Mouse (Mus musculus) olfactory bulb, adult 2 months (tissue): ENCODE results near the gene Hoxc8. TPM values are rescaled to one million over a fixed set of nuclear protein-coding genes. Genes with fewer than 3 reads are reported as not detected.

Experiments
- H3K27ac ChIP-seq: fragments of 200-500 bp; 2 replicates; pipeline ENCODE4 v1.5.1; 2012; ENCODE audit warnings: low read depth, low read length; ENCODE audit not compliant: insufficient read depth
- H3K4me1 ChIP-seq: fragments of 200-500 bp; 2 replicates; pipeline ENCODE4 v1.6.1; 2012; ENCODE audit warnings: low read length; ENCODE audit not compliant: control insufficient read depth, insufficient read depth
- H3K4me3 ChIP-seq: fragments of 200-500 bp; 2 replicates; pipeline ENCODE4 v1.5.1; 2012; ENCODE audit warnings: mild to moderate bottlenecking, low read depth, low read length, moderate library complexity; ENCODE audit not compliant: insufficient read depth
- CTCF ChIP-seq: fragments of 200-500 bp; IDR thresholded peaks from 2 replicates; pipeline ENCODE4 v1.5.1; 2012; ENCODE audit warnings: low read depth, mild to moderate bottlenecking, low read length, moderate library complexity; ENCODE audit not compliant: insufficient read depth
- POLR2A ChIP-seq: fragments of 200-500 bp; IDR thresholded peaks from 2 replicates; pipeline ENCODE4 v1.6.1; 2012; ENCODE audit warnings: mild to moderate bottlenecking, low read depth, low read length, moderate library complexity; ENCODE audit not compliant: insufficient read depth
- WGBS: fragments of 180-500 bp; shearing (Covaris S2); methylation state at CpG from one replicate; pipeline ENCODE4 v1.1.7; 2018; 5-methylcytosine and 5-hydroxymethylcytosine counted together
- polyA plus RNA-seq: library from polyadenylated mRNA; stranded (reverse); fragments of >200 nt; gene quantifications from 2 replicates; pipeline ENCODE4 v1.2.4, GENCODE M21; 2012; ENCODE audit warnings: low replicate concordance; ENCODE audit not compliant: missing spikeins, insufficient read depth, insufficient read length

Gene Hoxc8
- polyA plus RNA-seq, 1 experiment = not detected

- TF ChIP-seq POLR2A = no peak
- H3K4me1 ChIP-seq = no peaks in the 10 kb centered on the region
- H3K4me3 ChIP-seq = no peak overlapping the region
- H3K27ac ChIP-seq = no peak overlapping the region
- 2% methylated on average over 12 of the region's 12 CpGs for WGBS
These were observed 19.7 kb upstream of the Hoxc8 start for GRCm38 (mm10) chr15:102970740-102971139.

- no peaks in the 10 kb centered on the region for H3K4me1 ChIP-seq
- WGBS = 2% methylated on average over 21 of the region's 21 CpGs
- H3K27ac ChIP-seq = no peak overlapping the region
- no peak for TF ChIP-seq POLR2A
- TF ChIP-seq CTCF = no peak
- H3K4me3 ChIP-seq = no peak overlapping the region
These were observed 18.2 kb upstream of the Hoxc8 start for GRCm38 (mm10) chr15:102972254-102972653.

GRCm38 (mm10) chr15:102972753-102973152 is 17.7 kb upstream of the Hoxc8 start:
- 4% methylated on average over 6 of the region's 6 CpGs for WGBS
- H3K4me1 ChIP-seq = no peaks in the 10 kb centered on the region
- TF ChIP-seq CTCF (no peak), POLR2A (no peak)
- no peak overlapping the region for H3K4me3 ChIP-seq
- H3K27ac ChIP-seq = no peak overlapping the region

GRCm38 (mm10) chr15:102975034-102975433 is 15.4 kb upstream of the Hoxc8 start:
- TF ChIP-seq CTCF = no peak
- no peak for TF ChIP-seq POLR2A
- WGBS = 3% methylated on average over 7 of the region's 7 CpGs
- Histone ChIP-seq H3K4me1 (no peaks in the 10 kb centered on the region), H3K27ac (no peak overlapping the region), H3K4me3 (no peak overlapping the region)

GRCm38 (mm10) chr15:102975688-102976111 is 14.7 kb upstream of the Hoxc8 start:
- Histone ChIP-seq H3K27ac (no peak overlapping the region), H3K4me3 (no peak overlapping the region), H3K4me1 (no peaks in the 10 kb centered on the region)
- 2% methylated on average over 21 of the region's 21 CpGs for WGBS
- TF ChIP-seq POLR2A (no peak), CTCF (no peak)

- H3K27ac ChIP-seq = no peak within 1 kb of the TSS
- TF ChIP-seq CTCF = no peak
- H3K4me1 ChIP-seq = no peaks in the 10 kb centered on the region
- H3K4me3 ChIP-seq = no peak within 1 kb of the TSS
- WGBS = under 1% methylated on average over 19 of the region's 20 CpGs
These were observed 14.2 kb upstream of the Hoxc8 start, which contains the start of gene Hoxc9 for GRCm38 (mm10) chr15:102976171-102976570. Gene Hoxc9, plus strand, starts transcription at chr15:102976439.

GRCm38 (mm10) chr15:102976631-102977422 is 13.6 kb upstream of the Hoxc8 start:
- Histone ChIP-seq H3K27ac (no peak overlapping the region), H3K4me3 (no peak overlapping the region), H3K4me1 (peaks cover 4% of the 10 kb centered on the region; the same call in 1 of the 2 replicates)
- TF ChIP-seq CTCF (no peak), POLR2A (no peak)
- WGBS = 1% methylated on average over 37 of the region's 37 CpGs

- TF ChIP-seq POLR2A (no peak), CTCF (no peak)
- WGBS = 9% methylated on average over 16 of the region's 16 CpGs
- Histone ChIP-seq H3K4me3 (no peak overlapping the region), H3K27ac (no peak overlapping the region), H3K4me1 (peaks cover 6% of the 10 kb centered on the region; the same call in 1 of the 2 replicates)
These were observed 12.9 kb upstream of the Hoxc8 start for GRCm38 (mm10) chr15:102977423-102977974.
